Mouse (Mus musculus): Measurements from ENCODE around the gene Dkk2. TPM values are rescaled to one million over a fixed set of nuclear protein-coding genes. Genes with fewer than 3 reads are reported as not detected.

The Dkk2 gene
- not detected for total RNA-seq (2023)

DNA sequence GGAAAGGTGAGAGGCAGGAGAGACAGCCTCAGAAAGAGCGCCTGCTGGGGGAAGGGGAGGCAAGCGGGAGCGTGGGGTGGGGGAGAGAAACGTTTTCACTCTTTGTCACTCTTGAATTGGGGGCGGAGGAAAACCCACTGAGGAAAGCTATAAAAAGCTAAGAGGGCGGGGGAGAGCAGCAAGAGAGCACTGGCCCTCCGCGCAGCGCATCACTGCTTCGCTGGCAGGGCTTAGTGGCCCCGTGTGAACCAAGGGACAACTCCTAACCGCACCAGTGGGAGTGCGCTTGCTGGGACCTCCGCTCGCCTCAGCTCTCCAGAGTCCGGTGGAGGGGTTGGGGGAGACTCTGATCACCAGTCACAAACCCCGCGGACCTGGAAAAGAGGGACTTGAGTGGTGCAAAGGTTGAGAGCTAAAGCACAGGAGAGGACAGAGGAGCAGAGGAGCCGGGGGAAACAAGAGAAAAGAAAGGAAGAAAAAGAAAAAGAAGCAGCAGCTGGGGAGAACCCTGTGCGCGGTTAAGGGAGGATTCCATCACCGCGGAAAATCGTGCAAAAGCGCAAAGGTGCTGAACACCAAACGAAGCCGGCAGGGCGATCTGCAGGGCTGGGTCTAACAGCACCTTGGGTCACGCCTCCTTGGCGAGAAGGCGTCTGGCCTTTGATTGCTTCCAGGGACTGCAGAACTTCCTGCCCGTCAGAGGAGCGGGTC is at the start of gene Dkk2:
Gene Dkk2 (plus strand): TSS at position 181 of the 711 bp plus-strand sequence.

All from CD8-positive naive resting alpha-beta T cell, adult 57 days (primary cell).